Mouse (Mus musculus) bone marrow, adult 2 months (tissue): Measurements from ENCODE around the gene AY074887.

ENCODE experiments used
- CTCF ChIP-seq: fragments of 200-500 bp; IDR thresholded peaks from 2 replicates; pipeline ENCODE4 v1.5.1; 2011; ENCODE audit warnings: low read length, control low read depth; ENCODE audit not compliant: control insufficient read depth, insufficient read depth
- POLR2A ChIP-seq: fragments of 200-500 bp; IDR thresholded peaks from 2 replicates; pipeline ENCODE4 v1.6.1; 2011; ENCODE audit warnings: low read depth, mild to moderate bottlenecking, control low read depth, low read length, borderline replicate concordance; ENCODE audit not compliant: control insufficient read depth

- TF ChIP-seq CTCF (no peak), POLR2A (no peak)
Measured at GRCm38 (mm10) chr9:54930741-54931140, 20.1 kb downstream of the AY074887 start.
